Mouse (Mus musculus) forebrain, embryonic 15.5 days (tissue): ENCODE measurements around the gene Slx4ip. TPM values are rescaled to one million over a fixed set of nuclear protein-coding genes. Genes with fewer than 3 reads are reported as not detected.

Experiments
- ATAC-seq: fragments of 200-750 bp; cut with Nextera tagmentation; replicated peaks from 2 replicates; pipeline ENCODE4 v1.8.0; 2017; ENCODE audit warnings: mild to moderate bottlenecking, moderate TSS enrichment, moderate library complexity
- H3K27ac ChIP-seq: fragments of 300-500 bp; sonication (generic); replicated peaks from 2 replicates; pipeline ENCODE4 v1.5.1; 2015; ENCODE audit warnings: mild to moderate bottlenecking, inconsistent platforms
- H3K27me3 ChIP-seq: fragments of 300-500 bp; sonication (generic); 2 replicates; pipeline ENCODE4 v1.6.1; 2015; ENCODE audit warnings: inconsistent platforms
- H3K36me3 ChIP-seq: fragments of 300-500 bp; sonication (generic); 2 replicates; pipeline ENCODE4 v1.6.1; 2015; ENCODE audit warnings: mild to moderate bottlenecking, inconsistent platforms
- H3K4me1 ChIP-seq: fragments of 300-500 bp; sonication (generic); 2 replicates; pipeline ENCODE4 v1.6.1; 2015; ENCODE audit warnings: inconsistent platforms
- H3K4me2 ChIP-seq: fragments of 300-500 bp; sonication (generic); replicated peaks from 2 replicates; pipeline ENCODE4 v1.6.1; 2015; ENCODE audit warnings: mild to moderate bottlenecking, inconsistent platforms
- H3K4me3 ChIP-seq: fragments of 300-500 bp; sonication (generic); 2 replicates; pipeline ENCODE4 v1.5.1; 2015; ENCODE audit warnings: mild to moderate bottlenecking, inconsistent platforms
- H3K9ac ChIP-seq: fragments of 300-500 bp; sonication (generic); replicated peaks from 2 replicates; pipeline ENCODE4 v1.6.1; 2015; ENCODE audit warnings: mild to moderate bottlenecking, inconsistent platforms
- H3K9me3 ChIP-seq: fragments of 300-500 bp; sonication (generic); 2 replicates; pipeline ENCODE4 v1.6.1; 2016; ENCODE audit warnings: inconsistent platforms
- WGBS: fragments of 180-500 bp; shearing (Covaris S2); methylation state at CpG from one replicate; pipeline ENCODE4 v1.1.7; 2015; ENCODE audit warnings: mixed read lengths; 5-methylcytosine and 5-hydroxymethylcytosine counted together
- polyA plus RNA-seq: library from polyadenylated mRNA; unstranded; fragments of >200 nt; fragmentation: Nextera tagmentation; extraction: Ambion mirVana; gene quantifications from 2 replicates; pipeline ENCODE4 v1.2.1, GENCODE M21; 2015

The Slx4ip gene
- polyA plus RNA-seq, 1 experiment from 2014 or later, result 13.6 TPM

- H3K4me1 ChIP-seq, result no peaks in the 10 kb centered on the region
- H3K27ac ChIP-seq, result no peak overlapping the region
- H3K36me3 ChIP-seq, result no peaks in the 10 kb centered on the region
- ATAC-seq, result no peak
- no peak overlapping the region for H3K4me3 ChIP-seq
- H3K9ac ChIP-seq, result no peak overlapping the region
- no peaks in the 10 kb centered on the region for H3K27me3 ChIP-seq
- 84% methylated on average over 9 of the region's 9 CpGs for WGBS
- H3K4me2 ChIP-seq, result no peak overlapping the region
- H3K9me3 ChIP-seq, result no peaks in the 10 kb centered on the region
Observed at GRCm38 (mm10) chr2:136955726-136956571, 64.9 kb downstream of the Slx4ip start.

- Histone ChIP-seq H3K4me3 (no peak overlapping the region), H3K27ac (no peak overlapping the region), H3K36me3 (no peaks in the 10 kb centered on the region), H3K4me2 (no peak overlapping the region), H3K4me1 (no peaks in the 10 kb centered on the region), H3K27me3 (no peaks in the 10 kb centered on the region), H3K9me3 (no peaks in the 10 kb centered on the region), H3K9ac (no peak overlapping the region)
- ATAC-seq, result no peak
- WGBS, result 78% methylated on average over 3 of the region's 3 CpGs
Observed at GRCm38 (mm10) chr2:136958697-136959096, 67.7 kb downstream of the Slx4ip start.

DNA sequence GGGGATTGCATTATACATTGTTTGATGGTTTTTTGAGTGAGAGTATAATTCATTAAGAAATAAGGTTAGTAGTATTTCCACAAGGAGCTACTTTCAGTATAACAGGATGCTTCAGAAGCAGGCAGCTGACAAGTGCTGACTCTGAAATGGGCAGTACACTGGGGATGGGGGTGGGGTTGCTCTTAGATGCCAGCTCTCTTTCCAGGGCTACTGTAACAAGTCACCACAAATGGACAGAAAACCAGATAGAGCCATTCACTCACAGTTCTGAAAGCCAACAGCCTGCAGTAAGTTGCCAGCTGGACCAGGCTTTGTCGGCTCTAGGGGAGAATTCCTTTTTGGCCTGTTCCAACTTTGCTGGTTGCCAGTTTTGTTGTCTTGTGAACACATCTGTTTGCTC lies 84.8 kb downstream of the Slx4ip start:
- H3K4me1 ChIP-seq, result peaks cover 3% of the 10 kb centered on the region
- no peaks in the 10 kb centered on the region for H3K36me3 ChIP-seq
- no peak overlapping the region for H3K4me2 ChIP-seq
- H3K9me3 ChIP-seq, result no peaks in the 10 kb centered on the region
- H3K4me3 ChIP-seq, result no peak overlapping the region
- H3K9ac ChIP-seq, result no peak overlapping the region
- H3K27me3 ChIP-seq, result no peaks in the 10 kb centered on the region; the same call in 1 of the 2 replicates
- no peak overlapping the region for H3K27ac ChIP-seq
- ATAC-seq, result no peak
- 55% methylated on average over 1 of the region's 1 CpGs for WGBS

DNA sequence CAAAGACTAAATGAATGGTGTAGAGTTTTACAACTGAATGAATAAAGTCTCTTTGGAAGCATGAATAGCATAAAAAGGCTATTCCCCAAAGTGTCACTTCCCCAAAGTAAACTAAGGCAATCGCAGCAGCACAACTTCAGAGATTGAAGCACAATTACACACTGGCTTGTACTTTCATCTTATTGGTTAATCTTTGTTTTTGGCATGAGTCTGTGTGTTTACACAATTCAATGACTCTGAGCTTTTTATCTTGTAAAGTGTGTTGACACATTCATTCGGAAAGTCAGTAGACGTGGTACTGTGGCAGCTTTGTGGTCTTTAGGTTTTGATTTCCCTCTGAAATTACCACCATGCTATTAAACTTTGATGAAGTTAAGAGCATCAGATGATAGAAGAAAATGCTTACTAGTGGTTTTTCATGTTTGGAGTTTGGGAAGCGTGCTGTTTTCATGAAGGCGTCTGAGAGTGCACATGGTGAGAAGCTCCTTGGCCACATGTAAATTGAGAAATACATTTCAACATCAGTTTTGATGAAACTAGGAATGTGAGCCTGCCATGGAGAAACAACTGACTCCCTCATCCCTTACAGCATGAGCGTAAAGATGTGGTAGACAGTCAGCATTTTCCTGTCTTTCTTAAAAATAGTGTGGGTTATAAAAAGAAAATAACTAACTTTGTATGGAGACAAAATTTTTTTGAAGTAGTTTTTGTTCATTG lies 88.2 kb downstream of the Slx4ip start:
- no peak for ATAC-seq
- Histone ChIP-seq H3K36me3 (no peaks in the 10 kb centered on the region), H3K4me1 (peaks cover 13% of the 10 kb centered on the region), H3K4me3 (no peak overlapping the region), H3K27me3 (peaks cover 7% of the 10 kb centered on the region; the same call in 1 of the 2 replicates), H3K9me3 (no peaks in the 10 kb centered on the region), H3K4me2 (no peak overlapping the region), H3K9ac (no peak overlapping the region), H3K27ac (no peak overlapping the region)
- 82% methylated on average over 6 of the region's 6 CpGs for WGBS

GRCm38 (mm10) chr2:136981062-136981879 lies 90.3 kb downstream of the Slx4ip start:
- Histone ChIP-seq H3K27me3 (peaks cover 7% of the 10 kb centered on the region; the same call in 1 of the 2 replicates), H3K9ac (no peak overlapping the region), H3K4me1 (peaks cover 13% of the 10 kb centered on the region), H3K9me3 (no peaks in the 10 kb centered on the region), H3K4me2 (no peak overlapping the region), H3K4me3 (no peak overlapping the region), H3K36me3 (no peaks in the 10 kb centered on the region), H3K27ac (no peak overlapping the region)
- 2% methylated on average over 10 of the region's 10 CpGs for WGBS
- peak; percentile 79 for ATAC-seq

- Histone ChIP-seq H3K4me3 (no peak overlapping the region), H3K36me3 (no peaks in the 10 kb centered on the region), H3K9ac (no peak overlapping the region), H3K4me2 (no peak overlapping the region), H3K4me1 (peaks cover 13% of the 10 kb centered on the region), H3K27me3 (peaks cover 7% of the 10 kb centered on the region; the same call in 1 of the 2 replicates), H3K27ac (no peak overlapping the region), H3K9me3 (no peaks in the 10 kb centered on the region)
- ATAC-seq, result no peak
- WGBS, result 84% methylated on average over 2 of the region's 2 CpGs
Observed at GRCm38 (mm10) chr2:136983959-136984358, 92.9 kb downstream of the Slx4ip start.

DNA sequence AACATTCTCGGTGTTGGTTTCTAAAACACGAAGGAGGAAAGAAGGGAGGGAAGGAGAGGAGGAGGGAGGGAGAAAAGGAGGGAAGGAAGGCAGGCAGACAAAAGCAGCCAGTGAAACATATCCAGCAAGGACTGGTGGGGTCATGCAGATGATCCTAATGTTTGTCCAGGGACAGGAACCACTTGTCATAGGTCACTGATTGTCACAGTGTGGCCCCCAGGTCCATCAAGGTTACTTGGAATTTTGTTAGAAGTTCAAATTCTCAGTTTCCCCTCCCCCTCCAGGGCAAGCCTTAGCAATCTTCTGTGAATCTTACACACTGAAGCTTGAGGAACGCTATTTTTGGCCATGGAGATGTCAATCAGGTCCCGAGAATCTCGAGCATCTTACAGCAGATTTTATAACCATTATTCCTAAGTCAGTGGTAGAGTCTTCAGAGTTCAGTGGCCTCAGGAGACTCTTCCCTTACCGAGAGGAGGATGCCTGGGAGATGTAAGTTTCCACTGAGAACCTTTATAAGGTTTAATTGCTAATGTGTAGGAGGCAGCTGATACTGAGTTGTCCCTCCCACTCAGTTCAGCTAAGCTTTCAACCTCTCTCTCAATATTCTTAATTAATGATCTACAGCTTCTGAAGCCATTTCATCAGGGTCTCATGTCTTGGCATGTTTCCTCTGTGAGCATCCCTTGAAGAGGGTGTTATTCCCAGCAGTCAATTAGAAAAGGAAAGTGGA lies 95.1 kb downstream of the Slx4ip start:
- no peak overlapping the region for H3K9ac ChIP-seq
- no peak for ATAC-seq
- WGBS, result 80% methylated on average over 6 of the region's 6 CpGs
- H3K4me3 ChIP-seq, result no peak overlapping the region
- no peak overlapping the region for H3K4me2 ChIP-seq
- H3K27ac ChIP-seq, result no peak overlapping the region
- H3K4me1 ChIP-seq, result peaks cover 6% of the 10 kb centered on the region
- peaks cover 7% of the 10 kb centered on the region; the same call in 1 of the 2 replicates for H3K27me3 ChIP-seq
- H3K9me3 ChIP-seq, result no peaks in the 10 kb centered on the region
- H3K36me3 ChIP-seq, result no peaks in the 10 kb centered on the region

GRCm38 (mm10) chr2:136993116-136993515 lies 102.1 kb downstream of the Slx4ip start:
- H3K4me3 ChIP-seq, result no peak overlapping the region
- no peaks in the 10 kb centered on the region for H3K36me3 ChIP-seq
- no peaks in the 10 kb centered on the region for H3K9me3 ChIP-seq
- no peak overlapping the region for H3K4me2 ChIP-seq
- no peaks in the 10 kb centered on the region for H3K27me3 ChIP-seq
- no peak overlapping the region for H3K27ac ChIP-seq
- no peak overlapping the region for H3K9ac ChIP-seq
- WGBS, result 99% methylated on average over 3 of the region's 3 CpGs
- no peaks in the 10 kb centered on the region for H3K4me1 ChIP-seq
- ATAC-seq, result no peak

DNA sequence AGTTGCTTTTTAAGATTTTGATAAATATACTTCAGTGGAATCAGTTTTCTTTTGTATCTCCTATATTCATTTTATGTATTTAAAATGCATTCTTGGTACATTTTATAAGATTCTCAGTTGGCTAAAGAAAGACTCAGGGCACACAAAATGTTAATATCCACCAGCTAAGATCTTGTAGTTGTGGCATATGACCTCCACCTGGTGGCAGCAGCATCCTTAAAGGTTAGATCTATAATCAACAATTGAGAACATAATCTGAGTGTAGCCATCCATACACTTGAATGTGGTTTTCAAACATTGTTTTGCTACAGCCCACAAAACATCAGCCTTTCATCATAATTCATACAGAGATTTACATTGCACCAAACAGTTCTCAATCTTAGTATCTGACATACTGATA lies 106.1 kb downstream of the Slx4ip start:
- Histone ChIP-seq H3K9ac (no peak overlapping the region), H3K4me3 (no peak overlapping the region), H3K27ac (no peak overlapping the region), H3K4me1 (no peaks in the 10 kb centered on the region), H3K4me2 (no peak overlapping the region), H3K27me3 (no peaks in the 10 kb centered on the region), H3K9me3 (no peaks in the 10 kb centered on the region), H3K36me3 (no peaks in the 10 kb centered on the region)
- ATAC-seq, result no peak

GRCm38 (mm10) chr2:137002031-137002430 lies 111.0 kb downstream of the Slx4ip start:
- no peaks in the 10 kb centered on the region for H3K9me3 ChIP-seq
- H3K27ac ChIP-seq, result no peak overlapping the region
- H3K9ac ChIP-seq, result no peak overlapping the region
- H3K4me3 ChIP-seq, result no peak overlapping the region
- no peak for ATAC-seq
- no peaks in the 10 kb centered on the region for H3K27me3 ChIP-seq
- H3K36me3 ChIP-seq, result no peaks in the 10 kb centered on the region
- no peak overlapping the region for H3K4me2 ChIP-seq
- no peaks in the 10 kb centered on the region; the same call in 1 of the 2 replicates for H3K4me1 ChIP-seq
- 100% methylated on average over 1 of the region's 1 CpGs for WGBS

- Histone ChIP-seq H3K27ac (no peak overlapping the region), H3K27me3 (no peaks in the 10 kb centered on the region), H3K4me1 (no peaks in the 10 kb centered on the region; the same call in 1 of the 2 replicates), H3K4me2 (no peak overlapping the region), H3K9ac (no peak overlapping the region), H3K4me3 (no peak overlapping the region), H3K9me3 (no peaks in the 10 kb centered on the region), H3K36me3 (no peaks in the 10 kb centered on the region)
- 62% methylated on average over 1 of the region's 1 CpGs for WGBS
- no peak for ATAC-seq
Observed at GRCm38 (mm10) chr2:137006656-137007055, 115.6 kb downstream of the Slx4ip start.
